ENCODE assay signal across 33 mouse cellular contexts in genomic region chr2:148245575-148245974, GRCm38 (mm10).
"Had no signal": no experiment of that assay in that cellular context is flagged by ENCODE, and none has a peak within 500 bp of the region (broad histone marks: within the 10 kb centered on the region; RNA-seq: fewer than 3 reads in every experiment).

No protein-coding gene starts in this region.

- H3K9me3 ChIP-seq: limb, embryonic 10.5 days; limb, embryonic 12.5 days; limb, embryonic 13.5 days; limb, embryonic 15.5 days; liver, embryonic 12.5 days; liver, embryonic 13.5 days; liver, embryonic 15.5 days; lung, embryonic 15.5 days; megakaryocyte, embryonic 14.5 days; midbrain, embryonic 10.5 days; midbrain, embryonic 12.5 days; midbrain, embryonic 13.5 days; midbrain, embryonic 15.5 days; neural tube, embryonic 12.5 days; neural tube, embryonic 13.5 days had no signal

- H3K4me1 ChIP-seq: limb, embryonic 10.5 days; limb, embryonic 12.5 days; limb, embryonic 13.5 days; limb, embryonic 15.5 days; liver, embryonic 12.5 days; liver, embryonic 13.5 days; liver, embryonic 15.5 days; lung, embryonic 15.5 days; midbrain, embryonic 10.5 days; midbrain, embryonic 12.5 days; midbrain, embryonic 13.5 days; midbrain, embryonic 15.5 days; neural tube, embryonic 12.5 days; neural tube, embryonic 13.5 days had no signal

- H3K27ac ChIP-seq: limb, embryonic 10.5 days; limb, embryonic 12.5 days; limb, embryonic 13.5 days; limb, embryonic 15.5 days; liver, embryonic 12.5 days; liver, embryonic 13.5 days; liver, embryonic 14.5 days; liver, embryonic 15.5 days; lung, embryonic 15.5 days; macrophage; midbrain, embryonic 10.5 days; midbrain, embryonic 12.5 days; midbrain, embryonic 13.5 days; midbrain, embryonic 15.5 days; neural tube, embryonic 12.5 days; neural tube, embryonic 13.5 days had no signal

- H3K9ac ChIP-seq: limb, embryonic 12.5 days; limb, embryonic 13.5 days; limb, embryonic 15.5 days; liver, embryonic 12.5 days; liver, embryonic 13.5 days; liver, embryonic 14.5 days; liver, embryonic 15.5 days; liver, postnatal 0 days; lung, embryonic 14.5 days; lung, embryonic 15.5 days; midbrain, embryonic 12.5 days; midbrain, embryonic 13.5 days; midbrain, embryonic 15.5 days; neural tube, embryonic 12.5 days; neural tube, embryonic 13.5 days had no signal

- H3K4me3 ChIP-seq: limb, embryonic 10.5 days; limb, embryonic 12.5 days; limb, embryonic 13.5 days; limb, embryonic 15.5 days; liver, embryonic 12.5 days; liver, embryonic 13.5 days; liver, embryonic 15.5 days; lung, embryonic 15.5 days; megakaryocyte, embryonic 14.5 days; midbrain, embryonic 10.5 days; midbrain, embryonic 12.5 days; midbrain, embryonic 13.5 days; midbrain, embryonic 15.5 days; myocyte; neural tube, embryonic 12.5 days; neural tube, embryonic 13.5 days had no signal

- ATAC-seq: liver, embryonic 12.5 days; liver, postnatal 0 days; lung, postnatal 0 days; midbrain, embryonic 13.5 days; midbrain, embryonic 15.5 days; midbrain, embryonic 16.5 days had no signal

- H3K36me3 ChIP-seq: limb, embryonic 10.5 days; limb, embryonic 12.5 days; limb, embryonic 13.5 days; limb, embryonic 15.5 days; liver, embryonic 12.5 days; liver, embryonic 13.5 days; liver, embryonic 15.5 days; lung, embryonic 15.5 days; midbrain, embryonic 10.5 days; midbrain, embryonic 12.5 days; midbrain, embryonic 13.5 days; midbrain, embryonic 15.5 days; neural tube, embryonic 12.5 days; neural tube, embryonic 13.5 days had no signal

- H3K27me3 ChIP-seq: limb, embryonic 12.5 days; limb, embryonic 13.5 days; limb, embryonic 15.5 days; liver, embryonic 12.5 days; liver, embryonic 13.5 days; liver, embryonic 15.5 days; lung, embryonic 15.5 days; megakaryocyte, embryonic 14.5 days; midbrain, embryonic 12.5 days; midbrain, embryonic 13.5 days; midbrain, embryonic 15.5 days; neural tube, embryonic 12.5 days; neural tube, embryonic 13.5 days had no signal

- DNase-seq: left cerebral cortex, postnatal 4 days; liver; liver, embryonic 13.5 days; liver, postnatal 0 days; lung, adult 18-20 months; lung, adult 2 months; lung, embryonic 14.5 days; lung, postnatal 10 days; lung, postnatal 14 days; lung, postnatal 36 days; lung, postnatal 4 days; midbrain, embryonic 14.5 days had no signal

- H3K4me2 ChIP-seq: limb, embryonic 12.5 days; limb, embryonic 13.5 days; limb, embryonic 15.5 days; liver, embryonic 11.5 days; liver, embryonic 12.5 days; liver, embryonic 13.5 days; liver, embryonic 15.5 days; lung, embryonic 14.5 days; lung, embryonic 15.5 days; midbrain, embryonic 11.5 days; midbrain, embryonic 12.5 days; midbrain, embryonic 13.5 days; midbrain, embryonic 15.5 days; neural tube, embryonic 12.5 days; neural tube, embryonic 13.5 days had no signal
